Mouse (Mus musculus) C2C12 (cell line): ENCODE measurements at regions not wholly inside any gene's neighbourhood (a gene's known extent, or its start where the extent isn't known, plus 50 kb on each side); places are given as distances from the start of the nearest gene placed in this dataset.

ENCODE experiments used
- H3K27me3 ChIP-seq: one replicate; pipeline ENCODE4 v1.6.1; 2011; ENCODE audit not compliant: control insufficient read depth, insufficient read depth, insufficient read length
- H3K36me3 ChIP-seq: one replicate; pipeline ENCODE4 v1.6.1; 2011; ENCODE audit not compliant: control insufficient read depth, insufficient read depth
- H3K4me3 ChIP-seq: one replicate; pipeline ENCODE4 v1.5.1; 2011; ENCODE audit warnings: mild to moderate bottlenecking, control low read depth; ENCODE audit not compliant: poor library complexity, insufficient read depth, severe bottlenecking
- H3K79me2 ChIP-seq: one replicate; pipeline ENCODE4 v1.6.1; 2011; ENCODE audit not compliant: control insufficient read depth, insufficient read depth
- H3K79me3 ChIP-seq: one replicate; pipeline ENCODE4 v1.6.1; 2011; ENCODE audit warnings: low read depth, control low read depth
- H3ac ChIP-seq: one replicate; pipeline ENCODE3; 2011; ENCODE audit warnings: low read depth; ENCODE audit not compliant: control insufficient read depth, insufficient read length
- CEBPB ChIP-seq: IDR thresholded peaks from one replicate; pipeline ENCODE4 v1.6.1; 2011; ENCODE audit warnings: low read depth, mild to moderate bottlenecking, control low read depth, moderate library complexity
- CTCF ChIP-seq: IDR thresholded peaks from one replicate; pipeline ENCODE4 v1.5.1; 2011; ENCODE audit not compliant: control insufficient read depth, insufficient read depth, insufficient read length
- FOSL1 ChIP-seq: IDR thresholded peaks from one replicate; pipeline ENCODE4 v1.8.0; 2011; ENCODE audit warnings: mild to moderate bottlenecking, low read length; ENCODE audit not compliant: poor library complexity, insufficient read depth, severe bottlenecking
- MAX ChIP-seq: IDR thresholded peaks from one replicate; pipeline ENCODE4 v1.6.1; 2011; ENCODE audit warnings: mild to moderate bottlenecking, control low read depth
- MYOD1 ChIP-seq: IDR thresholded peaks from one replicate; pipeline ENCODE4 v1.6.1; 2011; ENCODE audit warnings: low read depth; ENCODE audit not compliant: control insufficient read depth, insufficient read length
- MYOG ChIP-seq: IDR thresholded peaks from one replicate; pipeline ENCODE4 v1.6.1; 2011; ENCODE audit not compliant: control insufficient read depth, insufficient read length; ENCODE audit errors: extremely low read depth
- USF1 ChIP-seq: IDR thresholded peaks from one replicate; pipeline ENCODE4 v1.6.1; 2011; ENCODE audit warnings: low read depth, mild to moderate bottlenecking, control low read depth, moderate library complexity

DNA sequence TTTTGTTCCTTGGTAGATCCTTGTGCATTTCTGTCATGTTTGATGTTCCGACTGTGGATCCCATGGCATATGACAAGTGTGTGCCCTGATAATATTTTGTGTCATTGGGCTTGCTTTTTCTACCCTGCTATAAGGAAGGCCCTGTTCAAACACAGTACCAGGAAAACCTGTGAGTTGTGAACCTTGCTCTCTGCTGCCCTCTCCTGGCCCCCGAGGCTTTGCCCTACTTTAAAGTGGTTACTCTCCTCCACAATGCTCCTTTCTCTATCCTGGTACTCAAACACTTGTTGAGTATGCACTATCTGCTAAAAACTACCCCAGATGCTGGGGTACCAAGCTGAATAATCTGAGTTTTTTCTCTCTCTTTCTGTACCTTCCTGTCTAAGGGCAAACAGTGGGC, 62.1 kb upstream of the Mphosph6 start:
- peak; percentile 6 for TF ChIP-seq CTCF
- no peak for TF ChIP-seq MAX
- H3K27me3 ChIP-seq = no peaks in the 10 kb centered on the region
- H3K79me3 ChIP-seq = no peaks in the 10 kb centered on the region
- H3K79me2 ChIP-seq = no peaks in the 10 kb centered on the region
- no peaks in the 10 kb centered on the region for H3K36me3 ChIP-seq
- H3K4me3 ChIP-seq = no peak overlapping the region
- H3ac ChIP-seq = no peak overlapping the region

GRCm38 (mm10) chr8:117862318-117862717, 60.6 kb upstream of the Mphosph6 start:
- Histone ChIP-seq H3K79me3 (no peaks in the 10 kb centered on the region), H3ac (no peak overlapping the region)
- no peak for TF ChIP-seq USF1
- no peak for TF ChIP-seq MYOD1
- no peak for TF ChIP-seq CTCF
- TF ChIP-seq MAX = no peak

GRCm38 (mm10) chr8:117859734-117860133, 58.0 kb upstream of the Mphosph6 start:
- Histone ChIP-seq H3K79me3 (no peaks in the 10 kb centered on the region), H3ac (no peak overlapping the region), H3K36me3 (no peaks in the 10 kb centered on the region), H3K4me3 (no peak overlapping the region), H3K79me2 (no peaks in the 10 kb centered on the region), H3K27me3 (no peaks in the 10 kb centered on the region)
- TF ChIP-seq MYOG (no peak), CTCF (no peak), FOSL1 (no peak), CEBPB (no peak), MYOD1 (no peak), USF1 (no peak), MAX (no peak)

More at GRCm38 (mm10) chr8:117862318-117862717, 60.6 kb upstream of the Mphosph6 start:
- Histone ChIP-seq H3K4me3 (no peak overlapping the region), H3K36me3 (no peaks in the 10 kb centered on the region), H3K79me2 (no peaks in the 10 kb centered on the region), H3K27me3 (no peaks in the 10 kb centered on the region)

DNA sequence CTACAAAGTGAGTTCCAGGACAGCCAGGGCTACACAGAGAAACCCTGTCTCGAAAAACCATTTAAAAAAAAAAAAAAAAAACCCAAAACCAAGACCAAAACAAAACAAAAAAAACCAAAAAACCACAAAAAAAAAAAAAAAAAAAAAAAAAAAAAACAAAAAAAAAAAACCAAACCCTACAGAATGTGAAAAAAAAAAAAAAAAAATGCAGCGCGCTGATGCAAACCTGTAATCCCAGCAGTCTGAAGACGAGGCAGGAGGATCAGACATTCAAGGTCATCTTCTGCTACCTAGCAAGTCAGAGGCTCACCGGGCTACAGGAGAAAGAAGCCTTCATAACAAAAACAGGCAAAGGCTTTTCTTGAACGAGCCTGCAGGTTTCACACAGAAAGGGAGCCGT, 57.4 kb upstream of the Mphosph6 start:
- no peak overlapping the region for H3ac ChIP-seq
- TF ChIP-seq CEBPB (no peak), MAX (no peak), USF1 (no peak)
- no peaks in the 10 kb centered on the region for H3K79me3 ChIP-seq
- H3K36me3 ChIP-seq = no peaks in the 10 kb centered on the region
- H3K4me3 ChIP-seq = no peak overlapping the region
- no peaks in the 10 kb centered on the region for H3K27me3 ChIP-seq
- no peaks in the 10 kb centered on the region for H3K79me2 ChIP-seq

DNA sequence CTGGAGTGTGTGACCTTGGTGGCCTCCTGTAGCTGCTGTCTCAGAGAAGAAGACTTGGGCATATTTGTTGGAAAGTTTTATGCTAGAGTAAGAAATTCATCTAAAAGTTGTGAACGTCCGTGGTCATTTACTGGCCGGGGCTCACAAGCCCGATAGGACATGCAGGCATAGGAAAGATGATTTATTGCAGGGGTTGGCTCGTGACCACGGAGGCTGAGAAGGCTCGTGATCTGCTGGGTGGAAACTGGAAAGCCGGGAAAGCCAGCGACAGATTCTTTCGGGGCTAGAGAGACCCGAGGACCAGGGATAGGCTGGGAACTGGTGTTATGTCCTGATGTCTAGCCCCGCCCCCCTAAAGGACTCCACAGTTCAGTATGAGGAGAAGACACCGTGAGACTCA, 54.4 kb upstream of the Mphosph6 start:
- H3K79me3 ChIP-seq = no peaks in the 10 kb centered on the region
- no peaks in the 10 kb centered on the region for H3K36me3 ChIP-seq
- no peak overlapping the region for H3ac ChIP-seq
- no peak overlapping the region for H3K4me3 ChIP-seq
- no peaks in the 10 kb centered on the region for H3K79me2 ChIP-seq
- H3K27me3 ChIP-seq = no peaks in the 10 kb centered on the region
- TF ChIP-seq MYOD1 = no peak
- TF ChIP-seq CTCF = no peak
- no peak for TF ChIP-seq CEBPB
- no peak for TF ChIP-seq USF1
- no peak for TF ChIP-seq MYOG

GRCm38 (mm10) chr8:117854942-117855491, 53.3 kb upstream of the Mphosph6 start:
- Histone ChIP-seq H3K36me3 (no peaks in the 10 kb centered on the region), H3ac (no peak overlapping the region), H3K79me2 (no peaks in the 10 kb centered on the region), H3K79me3 (no peaks in the 10 kb centered on the region), H3K4me3 (no peak overlapping the region), H3K27me3 (no peaks in the 10 kb centered on the region)
- TF ChIP-seq CTCF = no peak
- TF ChIP-seq USF1 = no peak
- TF ChIP-seq MYOD1 = no peak
- no peak for TF ChIP-seq CEBPB
- TF ChIP-seq MYOG = no peak
- TF ChIP-seq FOSL1 = no peak
- no peak for TF ChIP-seq MAX
